Comparison of ENCODE assay signal across 21 mouse cellular contexts in the genomic region with DNA sequence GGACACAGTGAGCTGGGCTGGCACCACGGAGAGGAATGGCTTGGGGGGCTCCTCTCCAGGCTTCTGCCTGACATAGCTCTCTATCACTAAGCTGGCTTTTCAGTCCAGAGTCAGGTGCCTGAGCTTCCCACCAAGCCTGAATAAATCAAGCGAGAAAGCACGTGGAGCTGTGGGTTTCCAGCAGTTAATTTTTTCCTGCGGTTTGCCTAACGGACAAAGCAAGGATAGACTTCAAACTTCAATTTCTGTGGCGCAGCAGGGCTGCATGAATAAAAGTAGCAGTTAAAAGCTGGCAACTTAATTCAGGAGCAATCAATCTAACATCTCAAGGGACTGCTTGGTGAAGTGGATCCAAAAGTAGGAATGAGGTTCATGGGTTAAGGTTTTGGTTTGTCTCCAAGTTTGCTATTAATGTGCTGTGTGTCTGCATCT.
DNase-seq lines count a peak whose midpoint lies in the region; ATAC-seq and TF ChIP-seq lines count a peak whose summit lies in the region.
"Had no signal": no experiment of that assay in that cellular context is flagged by ENCODE, and none has a peak within 500 bp of the region (broad histone marks: within the 10 kb centered on the region; RNA-seq: fewer than 3 reads in every experiment).

No protein-coding gene starts in this region.

- no peaks in the 10 kb centered on the region; the same call in 1 of the 2 replicates for H3K27me3 ChIP-seq in kidney, embryonic 14.5 days (ENCODE audit: control insufficient read depth, insufficient read depth, low read length)
- H3K27me3 ChIP-seq in kidney, postnatal 0 days (ENCODE audit: insufficient read depth, low read length) = no peaks in the 10 kb centered on the region
- H3K27me3 ChIP-seq in limb, embryonic 14.5 days (ENCODE audit: control insufficient read depth, insufficient read depth, low read length) = no peaks in the 10 kb centered on the region
- H3K27me3 ChIP-seq: embryonic facial prominence, embryonic 15.5 days; forebrain, embryonic 15.5 days; midbrain, embryonic 13.5 days; neural tube, embryonic 12.5 days had no signal

- H3K9ac ChIP-seq in kidney, embryonic 14.5 days (ENCODE audit: low read depth, low read length) = no peak overlapping the region
- no peak overlapping the region for H3K9ac ChIP-seq in kidney, postnatal 0 days (ENCODE audit: low read depth, low read length)
- H3K9ac ChIP-seq in limb, embryonic 14.5 days (ENCODE audit: low read depth, low read length, severe bottlenecking) = no peak overlapping the region
- H3K9ac ChIP-seq: embryonic facial prominence, embryonic 15.5 days; forebrain, embryonic 15.5 days; midbrain, embryonic 13.5 days; neural tube, embryonic 12.5 days had no signal

- WGBS in kidney, embryonic 14.5 days = 58% methylated on average over 6 of the region's 6 CpGs
- WGBS in kidney, postnatal 0 days = 32% methylated on average over 6 of the region's 6 CpGs
- 36% methylated on average over 6 of the region's 6 CpGs for WGBS in limb, embryonic 14.5 days

- H3K36me3 ChIP-seq in kidney, embryonic 14.5 days (ENCODE audit: control insufficient read depth, insufficient read depth, low read length) = no peaks in the 10 kb centered on the region
- H3K36me3 ChIP-seq in kidney, postnatal 0 days (ENCODE audit: insufficient read depth, low read length) = no peaks in the 10 kb centered on the region
- no peaks in the 10 kb centered on the region for H3K36me3 ChIP-seq in limb, embryonic 14.5 days (ENCODE audit: control insufficient read depth, insufficient read depth, low read length)
- H3K36me3 ChIP-seq: embryonic facial prominence, embryonic 15.5 days; forebrain, embryonic 15.5 days; midbrain, embryonic 13.5 days; neural tube, embryonic 12.5 days had no signal

- no peak overlapping the region for H3K4me2 ChIP-seq in kidney, embryonic 14.5 days (replicated peaks; ENCODE audit: low read depth, low read length)
- no peak overlapping the region for H3K4me2 ChIP-seq in kidney, postnatal 0 days (ENCODE audit: low read length)
- H3K4me2 ChIP-seq in limb, embryonic 14.5 days (replicated peaks; ENCODE audit: low read depth, low read length, severe bottlenecking) = no peak overlapping the region
- H3K4me2 ChIP-seq: embryonic facial prominence, embryonic 15.5 days; forebrain, embryonic 15.5 days; heart, embryonic 11.5 days; midbrain, embryonic 13.5 days; neural tube, embryonic 12.5 days had no signal

- DNase-seq in kidney, adult 11 months = peak; percentile 85
- DNase-seq in kidney, adult 18-20 months = peak; percentile 77
- peak; percentile 35 for DNase-seq in kidney, postnatal 0 days (ENCODE audit: low spot score)
- DNase-seq in limb, embryonic 14.5 days (ENCODE audit: low spot score) = peak; percentile 62
- no peak for DNase-seq in heart, postnatal 25 days (ENCODE audit: low spot score)
- DNase-seq in frontal cortex, postnatal 36 days (ENCODE audit: low spot score in 2 of 2) = no peak
- DNase-seq: adrenal gland, adult 2 months; cerebellum, adult 18-20 months; cerebellum, postnatal 36 days; embryo, embryonic 11 days; gastrocnemius, postnatal 14 days; layer of hippocampus, adult 9-11 months; right cerebral cortex, postnatal 14 days had no signal

- no peaks in the 10 kb centered on the region for H3K4me1 ChIP-seq in kidney, embryonic 14.5 days (ENCODE audit: control insufficient read depth, insufficient read depth, low read length)
- H3K4me1 ChIP-seq in kidney, postnatal 0 days (replicated peaks; ENCODE audit: insufficient read depth, low read length) = peaks cover 5% of the 10 kb centered on the region; the same call in 1 of the 2 replicates
- H3K4me1 ChIP-seq in limb, embryonic 14.5 days (ENCODE audit: control insufficient read depth, insufficient read depth, low read length) = 0 out of 2 replicates have a peak, but pooled peaks cover 5% of the 10 kb centered on the region
- H3K4me1 ChIP-seq: forebrain, embryonic 15.5 days; midbrain, embryonic 13.5 days; neural tube, embryonic 12.5 days had no signal

- no peaks in the 10 kb centered on the region for H3K9me3 ChIP-seq in kidney, embryonic 14.5 days (ENCODE audit: control insufficient read depth, low read length)
- H3K9me3 ChIP-seq in kidney, postnatal 0 days (replicated peaks; ENCODE audit: low read length) = no peaks in the 10 kb centered on the region
- H3K9me3 ChIP-seq in limb, embryonic 14.5 days (ENCODE audit: control insufficient read depth, low read length) = no peaks in the 10 kb centered on the region
- H3K9me3 ChIP-seq: embryonic facial prominence, embryonic 15.5 days; forebrain, embryonic 15.5 days; midbrain, embryonic 13.5 days; neural tube, embryonic 12.5 days had no signal

- TF ChIP-seq POLR2A in limb, embryonic 14.5 days (IDR thresholded peaks at IDR 0.05; ENCODE audit: borderline replicate concordance, extremely low read depth, insufficient read depth, insufficient read length) = no peak

- intact Hi-C loops in heart, postnatal 25 days (cut with DNase I) = no loop called here

- no peak for TF ChIP-seq CTCF in kidney, postnatal 0 days (IDR thresholded peaks at IDR 0.05; ENCODE audit: low read depth)

- ATAC-seq in kidney, embryonic 14.5 days (ENCODE audit: low FRiP score, low TSS enrichment) = no peak
- ATAC-seq in kidney, postnatal 0 days (replicated peaks; ENCODE audit: low FRiP score, low read depth) = no peak
- 0 out of 2 replicates have a peak, but pooled peaks have one; percentile 57 for ATAC-seq in limb, embryonic 14.5 days (ENCODE audit: low FRiP score, low read depth)
- ATAC-seq: CD4-positive, CD25-positive, alpha-beta regulatory T cell, adult 4 months; forebrain, embryonic 15.5 days; lung, postnatal 0 days; midbrain, embryonic 13.5 days had no signal

- H3K27ac ChIP-seq in kidney, embryonic 14.5 days (ENCODE audit: low read depth, low read length) = no peak overlapping the region
- peak overlapping the region; percentile 3; the same call in 1 of the 2 replicates for H3K27ac ChIP-seq in kidney, postnatal 0 days
- H3K27ac ChIP-seq in limb, embryonic 14.5 days (replicated peaks; ENCODE audit: low read depth, low read length) = 0 out of 2 replicates have a peak overlapping the region, but pooled peaks have one; percentile 20
- H3K27ac ChIP-seq: embryonic facial prominence, embryonic 15.5 days; forebrain, embryonic 15.5 days; midbrain, embryonic 13.5 days; neural tube, embryonic 12.5 days had no signal

- no peak overlapping the region for H3K4me3 ChIP-seq in kidney, embryonic 14.5 days (ENCODE audit: low read length)
- H3K4me3 ChIP-seq in kidney, postnatal 0 days (replicated peaks; ENCODE audit: low read depth, low read length) = no peak overlapping the region
- no peak overlapping the region for H3K4me3 ChIP-seq in limb, embryonic 14.5 days (replicated peaks; ENCODE audit: low read length)
- H3K4me3 ChIP-seq: embryonic facial prominence, embryonic 15.5 days; forebrain, embryonic 15.5 days; midbrain, embryonic 13.5 days; neural tube, embryonic 12.5 days had no signal

Comparison
In these comparisons a context has a peak if more than half of its experiments do, and no peak if none do; other contexts are left out.
1. DNase-seq: peak in kidney, adult 11 months (single experiment), kidney, adult 18-20 months (single experiment), kidney, postnatal 0 days (single experiment) and limb, embryonic 14.5 days (single experiment); none in heart, postnatal 25 days (single experiment) and frontal cortex, postnatal 36 days (0 of 2).